Mouse (Mus musculus) MEL (cell line): ENCODE results near the gene Tgfbr3. TPM values are rescaled to one million over a fixed set of nuclear protein-coding genes. Genes with fewer than 3 reads are reported as not detected.

Source experiments
- DNase-seq: peaks from one replicate; pipeline ENCODE4 v3.0.0; 2011; ENCODE audit warnings: low read depth, low spot score
- H3K27ac ChIP-seq: 2 replicates; pipeline ENCODE4 v1.5.1; 2012; ENCODE audit warnings: low read depth, mild to moderate bottlenecking, control low read depth, low read length, moderate library complexity; ENCODE audit not compliant: control insufficient read depth
- H3K27me3 ChIP-seq, 2 experiments: fragments of 150-350 bp in 1 of 2; sonication (generic) in 1 of 2; 2 replicates each; pipeline ENCODE4 v1.6.1; 2012; ENCODE audit warnings: low read length in 2 of 2, mild to moderate bottlenecking in 2 of 2, improper control_type of control experiment in 1 of 2, moderate library complexity in 1 of 2; ENCODE audit not compliant: insufficient read depth in 2 of 2, control insufficient read depth in 1 of 2
- H3K36me3 ChIP-seq, 2 experiments: 2 replicates each; pipeline ENCODE4 v1.6.1; 2012 to 2014; ENCODE audit warnings: low read length in 2 of 2, improper control_type of control experiment in 1 of 2, inconsistent platforms in 1 of 2, mild to moderate bottlenecking in 1 of 2; ENCODE audit not compliant: insufficient read depth in 2 of 2, control insufficient read depth in 1 of 2
- H3K4me1 ChIP-seq, 2 experiments: fragments of 150-350 bp in 1 of 2; sonication (generic) in 1 of 2; 2 replicates each; pipeline ENCODE4 v1.6.1; 2012; ENCODE audit warnings: low read length in 2 of 2, improper control_type of control experiment in 1 of 2, mild to moderate bottlenecking in 1 of 2; ENCODE audit not compliant: insufficient read depth in 2 of 2, control insufficient read depth in 1 of 2
- H3K4me3 ChIP-seq, 2 experiments: fragments of 150-350 bp in 1 of 2; sonication (generic) in 1 of 2; 2 replicates each; pipeline ENCODE4 v1.5.1; 2012; ENCODE audit warnings: low read depth in 2 of 2, low read length in 2 of 2, mild to moderate bottlenecking in 2 of 2, moderate library complexity in 2 of 2, control low read depth in 1 of 2, improper control_type of control experiment in 1 of 2; ENCODE audit not compliant: control insufficient read depth in 1 of 2, insufficient read depth in 1 of 2
- H3K79me2 ChIP-seq: 2 replicates; pipeline ENCODE4 v1.6.1; 2012; ENCODE audit warnings: mild to moderate bottlenecking, low read length, moderate library complexity; ENCODE audit not compliant: control insufficient read depth, poor library complexity, insufficient read depth
- H3K9ac ChIP-seq: 2 replicates; pipeline ENCODE4 v1.6.1; 2012; ENCODE audit warnings: low read depth, mild to moderate bottlenecking, control low read depth, low read length, moderate library complexity; ENCODE audit not compliant: control insufficient read depth, poor library complexity, severe bottlenecking
- H3K9me3 ChIP-seq: fragments of 150-350 bp; sonication (generic); replicated peaks from 2 replicates; pipeline ENCODE4 v1.6.1; 2012; ENCODE audit warnings: mild to moderate bottlenecking, low read length, improper control_type of control experiment, moderate library complexity; ENCODE audit not compliant: insufficient read depth
- BHLHE40 ChIP-seq: IDR thresholded peaks from 2 replicates; pipeline ENCODE4 v1.6.1; 2012; ENCODE audit warnings: low read depth, mild to moderate bottlenecking, inconsistent platforms, low read length, improper control_type of control experiment, borderline replicate concordance
- CTCF ChIP-seq, 3 experiments: IDR thresholded peaks in 2 of 3; conservative IDR thresholded peaks in 1 of 3; 2 replicates each; pipeline ENCODE4 v1.5.1; 2011 to 2012; ENCODE audit warnings: low read length in 3 of 3, low read depth in 2 of 3, mild to moderate bottlenecking in 2 of 3, improper control_type of control experiment in 1 of 3, inconsistent platforms in 1 of 3, mixed read lengths in 1 of 3, moderate library complexity in 1 of 3; ENCODE audit not compliant: control insufficient read depth in 1 of 3, insufficient read depth in 1 of 3, poor library complexity in 1 of 3, severe bottlenecking in 1 of 3
- E2F4 ChIP-seq: IDR thresholded peaks from 2 replicates; pipeline ENCODE4 v1.6.1; 2011; ENCODE audit warnings: low read depth, low read length, improper control_type of control experiment, borderline replicate concordance
- ELF1 ChIP-seq: IDR thresholded peaks from 2 replicates; pipeline ENCODE4 v1.6.1; 2014; ENCODE audit warnings: low read depth, mild to moderate bottlenecking, inconsistent platforms, low read length, improper control_type of control experiment, moderate library complexity
- ETS1 ChIP-seq: IDR thresholded peaks from 2 replicates; pipeline ENCODE4 v1.6.1; 2012; ENCODE audit warnings: low read depth, mild to moderate bottlenecking, inconsistent platforms, low read length, improper control_type of control experiment, moderate library complexity
- GABPA ChIP-seq: IDR thresholded peaks from 2 replicates; pipeline ENCODE4 v1.6.1; 2012; ENCODE audit warnings: low read depth, mild to moderate bottlenecking, inconsistent platforms, low read length, improper control_type of control experiment, moderate library complexity
- GATA1 ChIP-seq: IDR thresholded peaks from 2 replicates; pipeline ENCODE4 v1.6.1; 2011; ENCODE audit warnings: low read depth, low read length, improper control_type of control experiment
- HCFC1 ChIP-seq: IDR thresholded peaks from 2 replicates; pipeline ENCODE4 v1.6.1; 2012; ENCODE audit warnings: low read depth, mild to moderate bottlenecking, inconsistent platforms, low read length, improper control_type of control experiment, moderate library complexity
- JUND ChIP-seq: IDR thresholded peaks from 2 replicates; pipeline ENCODE4 v1.6.1; 2011; ENCODE audit warnings: low read depth, mild to moderate bottlenecking, improper control_type of control experiment, low read length
- KAT2A ChIP-seq: conservative IDR thresholded peaks from 2 replicates; pipeline ENCODE4 v1.6.1; 2012; ENCODE audit warnings: low read depth, low read length, improper control_type of control experiment, inconsistent platforms
- MAFK ChIP-seq: IDR thresholded peaks from 2 replicates; pipeline ENCODE4 v1.6.1; 2011; ENCODE audit warnings: low read depth, mild to moderate bottlenecking, low read length, improper control_type of control experiment, borderline replicate concordance
- MAX ChIP-seq: IDR thresholded peaks from 2 replicates; pipeline ENCODE4 v1.6.1; 2011; ENCODE audit warnings: low read length, improper control_type of control experiment
- MAZ ChIP-seq: IDR thresholded peaks from 2 replicates; pipeline ENCODE4 v1.6.1; 2012; ENCODE audit warnings: low read depth, mild to moderate bottlenecking, inconsistent platforms, low read length, improper control_type of control experiment
- MEF2A ChIP-seq: IDR thresholded peaks from 2 replicates; pipeline ENCODE4 v1.6.1; 2014; ENCODE audit warnings: low read depth, mild to moderate bottlenecking, inconsistent platforms, low read length, improper control_type of control experiment; ENCODE audit not compliant: poor library complexity, insufficient replicate concordance, severe bottlenecking; ENCODE audit errors: extremely low read depth
- MYB ChIP-seq: IDR thresholded peaks from 2 replicates; pipeline ENCODE4 v1.6.1; 2011; ENCODE audit warnings: mild to moderate bottlenecking, low read depth, low read length, improper control_type of control experiment
- NELFE ChIP-seq: IDR thresholded peaks from 2 replicates; pipeline ENCODE4 v1.6.1; 2011; ENCODE audit warnings: low read depth, low read length, improper control_type of control experiment
- NRF1 ChIP-seq: IDR thresholded peaks from 2 replicates; pipeline ENCODE4 v1.6.1; 2014; ENCODE audit warnings: low read depth, mild to moderate bottlenecking, inconsistent platforms, low read length, improper control_type of control experiment, moderate library complexity; ENCODE audit not compliant: poor library complexity, insufficient read depth, severe bottlenecking
- POLR2A ChIP-seq, 2 experiments: IDR thresholded peaks; 2 replicates each; pipeline ENCODE4 v1.6.1; 2011 to 2012; ENCODE audit warnings: low read length in 2 of 2, mild to moderate bottlenecking in 2 of 2, control low read depth in 1 of 2, improper control_type of control experiment in 1 of 2, low read depth in 1 of 2, moderate library complexity in 1 of 2; ENCODE audit not compliant: control insufficient read depth in 1 of 2, insufficient read depth in 1 of 2, poor library complexity in 1 of 2
- POLR2AphosphoS2 ChIP-seq: IDR thresholded peaks from 2 replicates; pipeline ENCODE4 v1.6.1; 2011; ENCODE audit warnings: low read length, improper control_type of control experiment
- POLR2AphosphoS5 ChIP-seq: IDR thresholded peaks from 2 replicates; pipeline ENCODE4 v1.6.1; 2012; ENCODE audit warnings: low read depth, borderline replicate concordance, mild to moderate bottlenecking, inconsistent platforms, low read length, moderate library complexity, mixed read lengths
- SIN3A ChIP-seq: IDR thresholded peaks from 2 replicates; pipeline ENCODE4 v1.6.1; 2012; ENCODE audit warnings: low read length, improper control_type of control experiment, inconsistent platforms
- TAL1 ChIP-seq: IDR thresholded peaks from 2 replicates; pipeline ENCODE4 v1.6.1; 2012; ENCODE audit warnings: mild to moderate bottlenecking, inconsistent platforms, low read length, moderate library complexity, mixed read lengths
- TBP ChIP-seq: IDR thresholded peaks from 2 replicates; pipeline ENCODE4 v1.8.0; 2011; ENCODE audit warnings: low read depth, low read length, improper control_type of control experiment
- TCF12 ChIP-seq: IDR thresholded peaks from 2 replicates; pipeline ENCODE4 v1.6.1; 2014; ENCODE audit warnings: low read depth, mild to moderate bottlenecking, inconsistent platforms, low read length, improper control_type of control experiment, moderate library complexity
- USF1 ChIP-seq: IDR thresholded peaks from 2 replicates; pipeline ENCODE4 v1.6.1; 2014; ENCODE audit warnings: low read depth, mild to moderate bottlenecking, inconsistent platforms, low read length, improper control_type of control experiment, moderate library complexity
- USF2 ChIP-seq, 2 experiments: IDR thresholded peaks; 2 replicates each; pipeline ENCODE4 v1.6.1; 2011 to 2012; ENCODE audit warnings: improper control_type of control experiment in 2 of 2, low read length in 2 of 2, borderline replicate concordance in 1 of 2, inconsistent platforms in 1 of 2, low read depth in 1 of 2, mild to moderate bottlenecking in 1 of 2; ENCODE audit not compliant: insufficient read depth in 1 of 2
- ZC3H11A ChIP-seq: IDR thresholded peaks from 2 replicates; pipeline ENCODE4 v1.6.1; 2012; ENCODE audit warnings: low read depth, mild to moderate bottlenecking, inconsistent platforms, low read length, improper control_type of control experiment
- ZMIZ1 ChIP-seq: IDR thresholded peaks from 2 replicates; pipeline ENCODE4 v1.6.1; 2012; ENCODE audit warnings: low read depth, mild to moderate bottlenecking, inconsistent platforms, low read length, improper control_type of control experiment, moderate library complexity
- ZNF384 ChIP-seq: IDR thresholded peaks from 2 replicates; pipeline ENCODE4 v1.6.1; 2012; ENCODE audit warnings: low read depth, mild to moderate bottlenecking, inconsistent platforms, low read length, improper control_type of control experiment
- polyA plus RNA-seq, 2 experiments: library from polyadenylated mRNA; stranded (reverse) in 1 of 2; unstranded in 1 of 2; fragments of >175 nt in 1 of 2; fragments of >200 nt in 1 of 2; gene quantifications; 2 replicates each; pipeline versions ENCODE4 v1.2.1 to v1.2.4; 2012; ENCODE audit warnings: low replicate concordance in 2 of 2, low read depth in 1 of 2; ENCODE audit not compliant: insufficient read length in 2 of 2, insufficient read depth in 1 of 2, missing spikeins in 1 of 2
- total RNA-seq: library from RNA; depleted of rRNA; stranded (reverse); fragments of 300-350 nt; gene quantifications from 2 replicates; pipeline ENCODE4 v1.2.3, GENCODE M21; 2012

Tgfbr3 gene
- total and polyA plus RNA-seq, 3 experiments: 3.0 to 5.9 TPM; not detected in 1

DNA sequence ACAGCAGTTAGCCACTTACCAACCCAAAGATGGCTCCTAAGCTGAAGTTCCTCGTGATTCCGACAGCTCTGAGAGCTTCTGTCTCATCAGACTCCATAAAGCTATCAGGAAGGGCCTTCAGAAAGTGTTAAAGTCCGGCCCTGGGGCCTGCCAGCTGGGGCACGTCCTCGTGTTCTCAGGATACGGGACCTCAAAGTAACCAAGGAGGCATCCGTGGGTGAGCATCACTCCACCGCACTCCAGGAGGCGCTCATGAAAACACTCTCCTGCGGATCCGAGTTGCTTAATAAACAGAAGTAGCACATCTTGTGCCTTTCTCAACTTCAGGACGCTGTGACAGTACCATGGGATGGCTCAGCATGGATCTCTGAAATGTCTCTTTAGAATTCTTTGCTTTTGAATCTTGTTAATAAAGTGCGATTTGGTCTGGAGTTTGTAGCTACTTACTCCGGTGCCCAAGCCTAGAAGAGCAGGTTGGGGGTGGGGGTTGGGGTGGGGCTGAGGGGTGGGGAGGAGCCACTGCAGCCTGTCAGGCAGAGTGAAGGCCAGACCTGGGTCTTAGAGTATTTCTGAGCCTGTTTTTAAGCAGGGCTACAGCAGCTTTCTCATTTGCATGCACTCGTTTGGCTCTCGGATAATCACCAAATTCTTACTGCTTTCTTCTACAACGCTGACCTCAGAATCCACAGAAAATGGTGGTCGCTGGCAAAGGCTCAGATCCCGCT is 38.7 kb downstream of the Tgfbr3 start (continued):
- TF ChIP-seq ZC3H11A (no peak), GATA1 (no peak), POLR2AphosphoS5 (no peak), GABPA (no peak), MAZ (0 out of 2 replicates have a peak, but pooled peaks have one; percentile 3), POLR2A (IDR thresholded peaks at IDR 0.05; ENCODE audit: control insufficient read depth in 1 of 2, insufficient read depth in 1 of 2, low read depth in 1 of 2, low read length in 2 of 2, poor library complexity in 1 of 2) (no peak; a peak in 1 of 4 replicates), CTCF (IDR thresholded peaks at IDR 0.05 in 2 of 3, conservative IDR thresholded peaks at IDR 0.05 in 1 of 3; ENCODE audit: control insufficient read depth in 1 of 3, insufficient read depth in 1 of 3, low read depth in 2 of 3, low read length in 3 of 3, poor library complexity in 1 of 3, severe bottlenecking in 1 of 3) (peak in 1 of 3 experiments; percentile 48; a peak in 3 of 6 replicates), E2F4 (no peak), JUND (no peak), POLR2AphosphoS2 (no peak), TBP (no peak), TAL1 (no peak), KAT2A (no peak), NELFE (no peak), TCF12 (no peak), MEF2A (no peak), MYB (no peak)

DNA sequence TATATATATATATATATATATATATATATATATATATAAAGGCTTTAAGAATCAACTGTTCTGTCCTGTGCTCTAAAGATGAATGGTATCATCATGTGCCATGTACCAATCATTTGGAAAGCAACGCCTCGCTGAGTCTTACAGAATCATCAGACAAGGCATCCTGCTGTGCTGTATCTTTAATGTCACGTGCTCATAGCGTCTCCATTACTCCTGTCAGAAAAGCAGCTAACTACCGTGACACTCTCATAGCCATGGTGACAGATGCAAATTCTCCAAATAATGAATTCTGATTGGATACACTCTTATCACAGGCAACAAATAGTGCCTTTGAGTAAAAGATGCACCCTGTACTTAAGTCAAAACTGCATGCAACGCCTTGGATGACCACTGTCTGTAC is 40.7 kb downstream of the Tgfbr3 start:
- H3K4me3 ChIP-seq: peak overlapping the region in 1 of 2 experiments; percentile 19; a peak in 1 of 4 replicates
- peak in 1 of 2 experiments; percentile 46; a peak in 1 of 4 replicates for TF ChIP-seq USF2 (IDR thresholded peaks at IDR 0.05; ENCODE audit: borderline replicate concordance in 1 of 2, insufficient read depth in 1 of 2, low read depth in 1 of 2, low read length in 2 of 2)
- TF ChIP-seq CTCF (IDR thresholded peaks at IDR 0.05 in 2 of 3, conservative IDR thresholded peaks at IDR 0.05 in 1 of 3; ENCODE audit: control insufficient read depth in 1 of 3, insufficient read depth in 1 of 3, low read depth in 2 of 3, low read length in 3 of 3, poor library complexity in 1 of 3, severe bottlenecking in 1 of 3): no peak
- TF ChIP-seq ELF1: no peak
- TF ChIP-seq MEF2A: no peak
- TF ChIP-seq E2F4: no peak
- peak; percentile 64; the same call in 1 of the 2 replicates for TF ChIP-seq BHLHE40
- no peak for TF ChIP-seq NRF1
- TF ChIP-seq SIN3A: 0 out of 2 replicates have a peak, but pooled peaks have one; percentile 30
- TF ChIP-seq MAX: peak; percentile 54; the same call in 1 of the 2 replicates
- no peak for TF ChIP-seq HCFC1
- TF ChIP-seq MAFK: no peak
- TF ChIP-seq ETS1: no peak
- no peak for TF ChIP-seq TCF12
- TF ChIP-seq ZMIZ1: no peak
- TF ChIP-seq USF1: peak; percentile 84
- no peak for TF ChIP-seq ZNF384
- no peak for TF ChIP-seq MYB
- 0 out of 2 replicates have a peak, but pooled peaks have one; percentile 43 for TF ChIP-seq TBP
- TF ChIP-seq MAZ: no peak
- H3K9me3 ChIP-seq: no peaks in the 10 kb centered on the region
- peaks cover 0 to 28% of the 10 kb centered on the region in 2 experiments; a peak in 3 of 4 replicates for H3K36me3 ChIP-seq
- H3K27ac ChIP-seq: no peak overlapping the region
- peak; percentile 44 for DNase-seq
- no peaks in the 10 kb centered on the region for H3K27me3 ChIP-seq
- peaks cover 7 to 28% of the 10 kb centered on the region in 2 experiments for H3K4me1 ChIP-seq
- H3K9ac ChIP-seq: no peak overlapping the region
- H3K79me2 ChIP-seq: peaks cover 16% of the 10 kb centered on the region
